Mouse (Mus musculus) kidney, adult 8-10 months (tissue): ENCODE measurements around the gene Mtch1.
"Not testable (repeated sequence)": the region's sequence is repeated elsewhere in the genome, so short reads cannot be mapped to it uniquely, and the experiment has no call there.

ENCODE experiments used
- DNase-seq, 2 experiments: peaks; one replicate each; pipeline ENCODE4 v3.0.0; 2022

Mtch1 gene

GRCm38 (mm10) chr17:29347645-29348256, at the start of gene Mtch1:
Gene Mtch1, minus strand, starts transcription at chr17:29347934.
- peak; percentile 98 to 99 for DNase-seq

- peak; percentile 66 to 77 for DNase-seq
Observed at GRCm38 (mm10) chr17:29396821-29397242, 49.1 kb upstream of the Mtch1 start.

- no peak for DNase-seq
Observed at GRCm38 (mm10) chr17:29396056-29396799, 48.5 kb upstream of the Mtch1 start.

- peak in 1 of 2 experiments; percentile 29 for DNase-seq
Observed at GRCm38 (mm10) chr17:29395381-29395780, 47.6 kb upstream of the Mtch1 start.

GRCm38 (mm10) chr17:29394761-29395160, 47.0 kb upstream of the Mtch1 start:
- DNase-seq = not testable (repeated sequence)

GRCm38 (mm10) chr17:29394106-29394760, 46.5 kb upstream of the Mtch1 start:
- DNase-seq = no peak

GRCm38 (mm10) chr17:29393335-29394089, 45.8 kb upstream of the Mtch1 start:
- DNase-seq = no peak

- no peak for DNase-seq
Observed at GRCm38 (mm10) chr17:29391280-29391679, 43.5 kb upstream of the Mtch1 start.

- peak; percentile 35 to 38 for DNase-seq
Observed at GRCm38 (mm10) chr17:29388978-29389377, 41.2 kb upstream of the Mtch1 start.

GRCm38 (mm10) chr17:29385746-29386145, 38.0 kb upstream of the Mtch1 start:
- DNase-seq = no peak

- DNase-seq = peak; percentile 82 to 83
Observed at GRCm38 (mm10) chr17:29384850-29385438, 37.2 kb upstream of the Mtch1 start.

GRCm38 (mm10) chr17:29383923-29384322, 36.2 kb upstream of the Mtch1 start:
- no peak for DNase-seq

- DNase-seq = no peak
Observed at GRCm38 (mm10) chr17:29382417-29382816, 34.7 kb upstream of the Mtch1 start.

- DNase-seq = peak; percentile 64 to 72
Observed at GRCm38 (mm10) chr17:29381472-29381871, 33.7 kb upstream of the Mtch1 start.

GRCm38 (mm10) chr17:29380241-29380640, 32.5 kb upstream of the Mtch1 start:
- no peak for DNase-seq

GRCm38 (mm10) chr17:29378056-29378455, 30.3 kb upstream of the Mtch1 start:
- DNase-seq = no peak

- no peak for DNase-seq
Observed at GRCm38 (mm10) chr17:29375871-29376270, 28.1 kb upstream of the Mtch1 start.

GRCm38 (mm10) chr17:29370984-29371723, 23.4 kb upstream of the Mtch1 start:
- DNase-seq = peak; percentile 88 to 95

GRCm38 (mm10) chr17:29368726-29369125, 21.0 kb upstream of the Mtch1 start:
- DNase-seq = no peak

GRCm38 (mm10) chr17:29365105-29365621, 17.4 kb upstream of the Mtch1 start:
- DNase-seq = no peak

GRCm38 (mm10) chr17:29363109-29363508, 15.4 kb upstream of the Mtch1 start:
- DNase-seq = no peak
